ENCODE assay signal across 25 mouse cellular contexts in genomic region chr7:98719761-98720160, GRCm38 (mm10).
"Had no signal": no experiment of that assay in that cellular context is flagged by ENCODE, and none has a peak within 500 bp of the region (broad histone marks: within the 10 kb centered on the region; RNA-seq: fewer than 3 reads in every experiment).

No protein-coding gene starts in this region.

- H3K4me2 ChIP-seq: heart, embryonic 11.5 days; heart, embryonic 13.5 days; heart, embryonic 15.5 days; hindbrain, embryonic 13.5 days; hindbrain, embryonic 15.5 days; kidney, embryonic 15.5 days; limb, embryonic 13.5 days; limb, embryonic 15.5 days; liver, embryonic 13.5 days; liver, embryonic 15.5 days had no signal

- H3K9ac ChIP-seq: forebrain, postnatal 0 days; heart, embryonic 13.5 days; heart, embryonic 15.5 days; hindbrain, embryonic 13.5 days; hindbrain, embryonic 15.5 days; kidney, embryonic 15.5 days; limb, embryonic 13.5 days; limb, embryonic 15.5 days; liver, embryonic 13.5 days; liver, embryonic 15.5 days had no signal

- H3K9me3 ChIP-seq: heart, embryonic 13.5 days; heart, embryonic 15.5 days; hindbrain, embryonic 13.5 days; hindbrain, embryonic 15.5 days; kidney, embryonic 15.5 days; limb, embryonic 13.5 days; limb, embryonic 15.5 days; liver, embryonic 13.5 days; liver, embryonic 15.5 days had no signal

- ATAC-seq: forebrain, postnatal 0 days; hindbrain, postnatal 0 days; intestine, embryonic 16.5 days had no signal

- H3K4me1 ChIP-seq: hindbrain, embryonic 13.5 days; liver, embryonic 15.5 days had no signal

- H3K27me3 ChIP-seq: heart, embryonic 13.5 days; heart, embryonic 15.5 days; hindbrain, embryonic 13.5 days; hindbrain, embryonic 15.5 days; kidney, embryonic 15.5 days; liver, embryonic 13.5 days; liver, embryonic 15.5 days had no signal

- H3K27ac ChIP-seq: heart, embryonic 13.5 days; heart, embryonic 15.5 days; hindbrain, embryonic 13.5 days; hindbrain, embryonic 15.5 days; hindbrain, postnatal 0 days; kidney, postnatal 0 days; limb, embryonic 13.5 days; limb, embryonic 15.5 days; liver, embryonic 13.5 days; liver, embryonic 15.5 days had no signal

- H3K4me3 ChIP-seq: heart, embryonic 13.5 days; heart, embryonic 15.5 days; hindbrain, embryonic 13.5 days; hindbrain, embryonic 15.5 days; kidney, embryonic 15.5 days; limb, embryonic 13.5 days; limb, embryonic 15.5 days; liver, embryonic 13.5 days; liver, embryonic 15.5 days had no signal

- DNase-seq: forebrain, postnatal 0 days; gastrocnemius, postnatal 14 days; gastrocnemius, postnatal 36 days; heart, adult 18-20 months; heart, postnatal 14 days; heart, postnatal 36 days; kidney, adult 11 months; kidney, adult 2 months; kidney, adult 9 months; kidney, postnatal 14 days; kidney, postnatal 36 days; left cerebral cortex, postnatal 4 days; liver, embryonic 13.5 days had no signal
